Mouse (Mus musculus): Measurements from ENCODE around the gene Chid1. TPM values are rescaled to one million over a fixed set of nuclear protein-coding genes. Genes with fewer than 3 reads are reported as not detected.

Gene Chid1
- 20.7 and 26.4 TPM in 2 replicates for polyA plus RNA-seq (2012; rRNA removed)

GRCm38 (mm10) chr7:141539556-141540311 lies at the start of gene Chid1:
Chid1 (minus strand) TSS chr7:141539857.

GRCm38 (mm10) chr7:141561682-141562391 lies 22.2 kb upstream of the Chid1 start, which contains the start of gene Ap2a2:
Ap2a2 (plus strand) TSS chr7:141562173.

GRCm38 (mm10) chr7:141475011-141475804 lies 64.4 kb downstream of the Chid1 start, which contains the start of the genes Polr2l and Tspan4:
Polr2l (minus strand) TSS chr7:141475132.
Tspan4 (plus strand) TSS chr7:141475240.

GRCm38 (mm10) chr7:141467230-141468030 lies 72.2 kb downstream of the Chid1 start, which contains the start of gene Cd151:
Cd151 (plus strand) TSS chr7:141467392.

GRCm38 (mm10) chr7:141460391-141461113 lies 79.1 kb downstream of the Chid1 start, which contains the start of gene Cracr2b:
Cracr2b (plus strand) TSS chr7:141461094.

GRCm38 (mm10) chr7:141454967-141455551 lies 84.6 kb downstream of the Chid1 start, which contains the start of gene Pnpla2:
Pnpla2 (plus strand) TSS chr7:141455198.

GRCm38 (mm10) chr7:141447110-141447991 lies 92.3 kb downstream of the Chid1 start, which contains the start of gene Rplp2:
Rplp2 (plus strand) TSS chr7:141447370.

GRCm38 (mm10) chr7:141443828-141444237 lies 95.8 kb downstream of the Chid1 start, which contains the start of gene Pidd1:
Pidd1 (minus strand) TSS chr7:141444025.

Other genes with a start within 250 kb of the Chid1 start
- gene Drd4, start 247.9 kb downstream of the Chid1 start, polyA plus RNA-seq (2012; rRNA removed): not detected in 2 replicates
- gene Deaf1, start 212.2 kb downstream of the Chid1 start, polyA plus RNA-seq (2012; rRNA removed): 10.8 and 14.7 TPM in 2 replicates
- gene Tmem80, start 212.1 kb downstream of the Chid1 start, polyA plus RNA-seq (2012; rRNA removed): 8.8 and 10.4 TPM in 2 replicates
- gene Eps8l2, start 201.0 kb downstream of the Chid1 start, polyA plus RNA-seq (2012; rRNA removed): 120 and 128 TPM in 2 replicates
- 99.5 and 105 TPM in 2 replicates for gene Taldo1, start 147.7 kb downstream of the Chid1 start, polyA plus RNA-seq (2012; rRNA removed)
- gene Gatd1, start 125.7 kb downstream of the Chid1 start, polyA plus RNA-seq (2012; rRNA removed): 18.6 and 20.4 TPM in 2 replicates
- 1.4 and 1.5 TPM in 2 replicates for gene Cend1, start 110.4 kb downstream of the Chid1 start, polyA plus RNA-seq (2012; rRNA removed)
- gene Slc25a22, start 102.0 kb downstream of the Chid1 start, polyA plus RNA-seq (2012; rRNA removed): 41.6 and 43.2 TPM in 2 replicates
- 4.1 and 4.6 TPM in 2 replicates for gene Pidd1, start 95.8 kb downstream of the Chid1 start, polyA plus RNA-seq (2012; rRNA removed)
- gene Rplp2, start 92.5 kb downstream of the Chid1 start, polyA plus RNA-seq (2012; rRNA removed): 175 and 185 TPM in 2 replicates
- 120 and 147 TPM in 2 replicates for gene Pnpla2, start 84.7 kb downstream of the Chid1 start, polyA plus RNA-seq (2012; rRNA removed)
- 78.0 and 82.9 TPM in 2 replicates for gene Cracr2b, start 78.8 kb downstream of the Chid1 start, polyA plus RNA-seq (2012; rRNA removed)
- 169 and 189 TPM in 2 replicates for gene Cd151, start 72.5 kb downstream of the Chid1 start, polyA plus RNA-seq (2012; rRNA removed)
- 16.5 and 20.9 TPM in 2 replicates for gene Polr2l, start 64.7 kb downstream of the Chid1 start, polyA plus RNA-seq (2012; rRNA removed)
- 20.3 and 24.1 TPM in 2 replicates for gene Tspan4, start 64.6 kb downstream of the Chid1 start, polyA plus RNA-seq (2012; rRNA removed)
- gene Ap2a2, start 22.3 kb upstream of the Chid1 start, polyA plus RNA-seq (2012; rRNA removed): 18.1 and 23.1 TPM in 2 replicates
- gene Muc6, start 115.5 kb upstream of the Chid1 start, polyA plus RNA-seq (2012; rRNA removed): 239 and 241 TPM in 2 replicates
- gene Muc2, start 150.5 kb upstream of the Chid1 start, polyA plus RNA-seq (2012; rRNA removed): 0.31 and 1.0 TPM in 2 replicates
- gene Muc5ac, start 249.1 kb upstream of the Chid1 start, polyA plus RNA-seq (2012; rRNA removed): 540 and 990 TPM in 2 replicates

Measured in stomach, adult 2 months (tissue).